Mouse (Mus musculus) frontal cortex, postnatal 25 days (tissue): ENCODE data around the gene 1700024P04Rik.

Experiments used
- DNase-seq, 2 experiments: peaks; one replicate each; pipeline ENCODE4 v3.0.0; 2022; ENCODE audit warnings: low spot score in 2 of 2

Gene 1700024P04Rik

GRCm38 (mm10) chr13:98966583-98966982, 17.8 kb downstream of the 1700024P04Rik start:
- no peak for DNase-seq

- no peak for DNase-seq
These were observed 20.8 kb downstream of the 1700024P04Rik start for GRCm38 (mm10) chr13:98963612-98964011.

- no peak for DNase-seq
These were observed 26.2 kb downstream of the 1700024P04Rik start for GRCm38 (mm10) chr13:98958177-98958576.

DNA sequence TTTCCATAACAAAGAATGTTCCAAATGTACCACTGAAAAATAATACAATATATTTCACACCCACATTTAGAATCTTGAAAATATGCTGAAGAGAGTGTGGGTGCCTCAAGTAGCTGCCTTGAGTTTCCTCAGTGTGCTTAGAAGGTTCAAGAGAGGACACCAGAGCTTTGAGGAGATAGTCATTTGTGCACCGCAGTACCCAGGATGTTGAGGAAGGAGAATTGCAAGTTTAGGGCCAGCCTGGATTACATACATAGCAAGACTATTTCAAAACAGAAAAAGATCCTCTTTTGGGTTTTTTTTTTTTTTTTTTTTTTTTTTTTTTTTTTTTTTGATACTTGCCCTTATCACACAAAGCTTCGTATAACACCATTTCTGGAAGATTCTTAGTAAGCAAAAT, 28.2 kb downstream of the 1700024P04Rik start:
- DNase-seq = no peak

DNA sequence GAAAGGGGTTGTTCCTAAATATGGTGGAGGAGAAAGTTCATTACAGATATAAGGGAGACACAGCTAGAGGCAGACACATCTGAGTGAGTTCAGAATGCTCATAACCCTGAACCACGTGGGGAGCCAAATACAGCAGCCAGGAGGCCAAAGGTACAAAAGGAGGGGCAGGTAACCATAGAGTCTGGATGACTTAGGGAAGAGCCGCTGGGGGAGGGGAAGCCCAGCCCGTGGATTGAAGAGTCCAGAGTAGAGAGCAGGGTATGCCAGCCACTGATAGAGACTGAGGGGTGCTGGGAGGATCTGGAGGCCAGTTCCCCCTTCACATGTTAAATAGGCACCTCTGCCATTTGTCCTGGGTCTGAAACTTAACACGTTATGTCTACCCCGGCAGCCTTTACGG, 28.7 kb downstream of the 1700024P04Rik start:
- no peak for DNase-seq

DNA sequence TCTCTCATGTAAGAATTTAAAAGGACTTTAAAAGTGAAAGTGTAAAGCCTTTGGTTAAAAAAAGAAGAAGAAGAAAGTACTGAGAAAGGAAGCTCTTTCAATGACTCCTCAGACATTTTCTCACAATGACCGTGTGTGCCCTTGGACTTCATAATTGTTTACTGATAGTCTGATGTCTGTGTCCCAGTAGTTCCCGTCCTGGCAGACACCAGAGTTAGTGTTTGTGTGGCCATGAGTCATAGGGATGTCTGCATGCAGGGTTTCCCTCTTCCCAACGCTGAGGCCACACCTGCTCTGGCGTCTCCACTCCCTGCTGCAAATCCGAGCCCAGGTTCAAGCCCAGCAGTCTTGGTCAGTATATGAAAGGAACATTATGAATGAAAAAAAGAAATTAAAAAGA, 29.1 kb downstream of the 1700024P04Rik start:
- no peak for DNase-seq

DNA sequence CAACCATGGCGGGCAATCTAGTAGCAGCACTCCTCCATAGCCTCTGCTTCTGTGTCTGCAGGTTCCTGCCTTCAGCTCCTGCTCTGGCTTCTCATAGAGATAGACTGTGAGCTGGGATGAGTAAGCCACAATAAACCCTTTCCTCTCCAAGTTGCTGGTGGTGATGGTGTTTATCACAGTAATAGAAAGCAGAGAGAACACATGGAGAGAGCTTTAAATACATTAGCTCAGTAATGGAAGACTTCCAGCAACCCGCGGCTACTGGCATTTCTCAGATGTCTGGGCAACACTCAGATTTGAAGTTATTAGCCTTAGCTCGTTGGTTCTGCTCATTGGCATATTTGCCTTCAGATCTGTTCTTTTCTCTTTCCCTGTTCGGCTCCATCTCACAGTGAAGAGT, 30.5 kb downstream of the 1700024P04Rik start:
- no peak for DNase-seq

- DNase-seq = no peak
These were observed 32.4 kb downstream of the 1700024P04Rik start for GRCm38 (mm10) chr13:98951951-98952350.

GRCm38 (mm10) chr13:98948146-98948545, 36.2 kb downstream of the 1700024P04Rik start:
- no peak for DNase-seq

DNA sequence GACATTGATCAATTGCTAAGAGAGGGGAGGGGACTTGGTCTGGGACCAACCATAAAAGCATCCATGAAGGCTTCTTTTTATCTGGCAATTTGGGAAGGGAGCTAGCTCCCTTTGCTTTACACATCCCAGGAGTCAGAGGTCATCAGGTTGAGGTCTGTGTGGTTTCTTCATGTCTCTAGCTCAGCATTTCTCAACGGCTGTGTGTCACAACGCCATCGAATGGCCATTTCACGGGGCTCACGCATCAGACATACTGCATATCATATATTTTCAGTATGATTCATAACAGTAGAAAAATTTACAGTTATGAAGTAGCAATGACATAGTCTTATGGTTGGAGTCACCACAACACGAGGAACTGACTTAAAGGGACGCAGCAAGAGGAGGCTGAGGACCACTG, 37.9 kb downstream of the 1700024P04Rik start:
- no peak for DNase-seq

GRCm38 (mm10) chr13:98945908-98946307, 38.5 kb downstream of the 1700024P04Rik start:
- DNase-seq = no peak

- DNase-seq = no peak
These were observed 39.0 kb downstream of the 1700024P04Rik start for GRCm38 (mm10) chr13:98945381-98945780.

- no peak for DNase-seq
These were observed 39.7 kb downstream of the 1700024P04Rik start for GRCm38 (mm10) chr13:98944620-98945081.

GRCm38 (mm10) chr13:98942360-98942759, 42.0 kb downstream of the 1700024P04Rik start:
- no peak for DNase-seq

DNA sequence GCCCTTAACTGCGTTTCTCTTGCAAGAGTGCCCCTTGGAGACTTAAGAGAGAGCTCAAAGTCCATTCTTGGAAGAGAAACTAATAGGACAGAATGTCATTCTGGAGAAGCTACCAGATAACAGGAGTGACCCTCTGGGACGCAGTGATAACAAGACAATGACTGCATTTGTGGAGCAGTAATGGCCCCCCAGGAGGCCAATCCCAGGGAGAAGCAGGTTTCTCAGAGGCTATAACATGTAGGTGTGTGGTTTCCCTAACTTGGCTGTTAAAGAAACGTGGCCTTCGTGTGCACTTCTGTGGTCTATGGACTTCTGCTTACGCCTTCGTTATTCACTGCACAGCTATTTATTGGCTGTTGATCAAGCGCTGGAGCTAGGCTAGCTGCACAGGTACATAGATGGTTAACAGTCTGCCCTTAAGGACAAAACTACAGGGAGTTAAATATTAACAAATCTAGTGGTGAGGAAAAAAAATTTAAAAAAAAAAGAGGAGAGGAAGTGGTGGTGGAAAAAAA, 42.5 kb downstream of the 1700024P04Rik start:
- DNase-seq = no peak

- DNase-seq = no peak
These were observed 47.3 kb downstream of the 1700024P04Rik start for GRCm38 (mm10) chr13:98937108-98937507.
